Mouse (Mus musculus) small intestine, adult 2 months (tissue): ENCODE measurements around the gene Strn4.

Experiments
- CTCF ChIP-seq: fragments of 200-500 bp; IDR thresholded peaks from 2 replicates; pipeline ENCODE4 v1.5.1; 2012; ENCODE audit warnings: low read depth, mild to moderate bottlenecking, control low read depth, inconsistent platforms, low read length, moderate library complexity, mixed read lengths; ENCODE audit not compliant: insufficient replicate concordance, insufficient read length; ENCODE audit errors: extremely low read depth
- POLR2A ChIP-seq: fragments of 200-500 bp; IDR thresholded peaks from 2 replicates; pipeline ENCODE4 v1.6.1; 2012; ENCODE audit warnings: low read depth, mild to moderate bottlenecking, control low read depth, inconsistent platforms, low read length, moderate library complexity

- TF ChIP-seq CTCF, result no peak
- TF ChIP-seq POLR2A, result no peak
Observed at GRCm38 (mm10) chr7:16815351-16815941, at the start of gene Strn4.
